Mouse (Mus musculus): Measurements from ENCODE around the gene Gm27021. TPM values are rescaled to one million over a fixed set of nuclear protein-coding genes. Genes with fewer than 3 reads are reported as not detected.

Gm27021 gene
- total and polyA plus RNA-seq, 3 experiments = 0.21 to 0.54 TPM; not detected in 1

DNA sequence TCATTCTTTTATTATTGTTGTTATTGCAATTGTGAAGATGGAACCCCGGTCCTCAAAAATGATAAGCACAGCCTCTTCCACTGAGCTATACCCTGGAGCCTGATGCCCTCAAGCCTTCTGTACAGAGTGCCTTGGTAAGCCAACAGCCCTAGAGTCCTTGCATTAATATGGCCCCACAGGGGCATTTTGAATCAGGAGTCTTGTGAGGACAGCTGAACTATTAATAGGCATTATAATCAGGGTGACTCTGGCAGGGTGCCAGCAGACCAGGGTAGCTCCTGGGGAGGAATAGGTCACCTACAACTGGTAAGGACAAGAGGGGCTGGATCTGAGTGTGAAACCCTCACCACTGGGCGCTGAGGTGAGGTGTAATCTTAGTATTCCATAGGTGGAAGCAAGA, 78.0 kb downstream of the Gm27021 start:
- H3K27ac ChIP-seq (ENCODE audit: control insufficient read depth, low read depth, low read length) = 0 out of 2 replicates have a peak overlapping the region, but pooled peaks have one; percentile 0
- DNase-seq (ENCODE audit: low read depth, low spot score) = peak; percentile 53

DNA sequence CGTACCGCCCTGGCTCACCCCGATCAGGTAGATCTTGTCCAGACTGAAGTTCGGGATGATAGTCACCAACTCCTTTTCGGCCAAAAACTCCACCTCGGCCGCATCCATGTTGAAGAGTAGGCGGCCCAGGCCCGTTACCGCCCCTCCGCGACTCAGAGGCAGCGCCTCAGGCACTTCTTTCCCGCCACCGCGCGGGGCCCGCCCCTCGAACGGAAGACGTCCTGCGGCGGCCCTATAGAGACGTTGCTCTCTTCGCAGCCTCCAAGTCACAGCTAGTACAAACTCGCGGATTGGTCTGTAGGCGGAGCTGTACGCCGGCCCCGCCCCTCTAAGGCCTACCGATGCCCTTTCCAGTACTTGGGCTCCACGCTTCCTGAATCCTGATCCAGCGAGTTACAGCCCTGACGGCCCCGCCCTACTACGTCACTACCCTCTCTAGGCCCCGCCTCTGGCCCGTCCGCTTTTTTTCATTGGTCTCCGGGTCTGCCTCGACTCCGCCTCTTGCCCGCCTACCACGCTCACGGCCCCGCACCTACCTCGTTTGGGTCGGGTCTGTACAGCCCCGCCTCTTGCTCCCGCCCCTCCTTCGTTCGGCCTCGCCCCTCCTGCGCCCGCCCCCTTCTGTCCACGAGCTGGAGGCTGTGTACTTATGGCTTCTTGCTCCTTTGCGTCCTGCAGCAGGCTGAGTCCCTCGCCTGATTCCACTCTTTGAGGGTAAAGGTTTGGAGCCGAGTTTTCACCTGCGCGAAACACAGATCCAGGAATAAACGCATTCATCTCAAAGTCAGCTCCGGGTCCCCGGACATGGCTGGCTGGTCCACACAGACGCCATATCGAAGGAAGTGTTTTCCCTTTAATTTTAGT, 78.7 kb downstream of the Gm27021 start, which contains the start of gene Gins2:
Gins2 (minus strand) TSS at position 397 of the 864 bp plus-strand sequence.
- Histone ChIP-seq H3K27ac (ENCODE audit: control insufficient read depth, low read depth, low read length) (peak within 1 kb of the TSS; percentile 32), H3K4me1 (ENCODE audit: control insufficient read depth in 1 of 2, insufficient read depth in 2 of 2, low read length in 2 of 2) (peaks cover 3 to 10% of the 10 kb centered on the region in 2 experiments; a peak in 3 of 4 replicates), H3K9ac (ENCODE audit: control insufficient read depth, low read depth, low read length, poor library complexity, severe bottlenecking) (peak within 1 kb of the TSS; percentile 91), H3K36me3 (ENCODE audit: control insufficient read depth in 1 of 2, insufficient read depth in 2 of 2, low read length in 2 of 2) (peaks cover 0 to 6% of the 10 kb centered on the region in 2 experiments; a peak in 1 of 4 replicates), H3K79me2 (ENCODE audit: control insufficient read depth, insufficient read depth, low read length, poor library complexity) (peaks cover 10% of the 10 kb centered on the region), H3K27me3 (ENCODE audit: control insufficient read depth in 1 of 2, insufficient read depth in 2 of 2, low read length in 2 of 2) (no peaks in the 10 kb centered on the region), H3K9me3 (replicated peaks; ENCODE audit: insufficient read depth, low read length) (no peaks in the 10 kb centered on the region), H3K4me3 (ENCODE audit: control insufficient read depth in 1 of 2, insufficient read depth in 1 of 2, low read depth in 2 of 2, low read length in 2 of 2) (peak within 1 kb of the TSS; percentile 89 to 90)
- DNase-seq (ENCODE audit: low read depth, low spot score) = peak; percentile 99
- TF ChIP-seq MYB (IDR thresholded peaks at IDR 0.05; ENCODE audit: low read depth, low read length) (no peak), TAL1 (IDR thresholded peaks at IDR 0.05; ENCODE audit: low read length) (no peak), MAX (IDR thresholded peaks at IDR 0.05; ENCODE audit: low read length) (peak; percentile 77), SIN3A (IDR thresholded peaks at IDR 0.05; ENCODE audit: low read length) (peak; percentile 66), GABPA (IDR thresholded peaks at IDR 0.05; ENCODE audit: low read depth, low read length) (peak; percentile 95; the same call in 1 of the 2 replicates), ELF1 (IDR thresholded peaks at IDR 0.05; ENCODE audit: low read depth, low read length) (peak; percentile 94), CTCF (IDR thresholded peaks at IDR 0.05 in 2 of 3, conservative IDR thresholded peaks at IDR 0.05 in 1 of 3; ENCODE audit: control insufficient read depth in 1 of 3, insufficient read depth in 1 of 3, low read depth in 2 of 3, low read length in 3 of 3, poor library complexity in 1 of 3, severe bottlenecking in 1 of 3) (no peak), NELFE (IDR thresholded peaks at IDR 0.05; ENCODE audit: low read depth, low read length) (peak; percentile 60), EP300 (IDR thresholded peaks at IDR 0.05; ENCODE audit: low read depth in 1 of 2, low read length in 2 of 2) (no peak), USF1 (IDR thresholded peaks at IDR 0.05; ENCODE audit: low read depth, low read length) (0 out of 2 replicates have a peak, but pooled peaks have one; percentile 34), RCOR1 (IDR thresholded peaks at IDR 0.05; ENCODE audit: low read depth, low read length) (no peak), POLR2A (IDR thresholded peaks at IDR 0.05; ENCODE audit: control insufficient read depth in 1 of 2, insufficient read depth in 1 of 2, low read depth in 1 of 2, low read length in 2 of 2, poor library complexity in 1 of 2) (peak; percentile 58 to 62; a peak in 3 of 4 replicates), JUND (IDR thresholded peaks at IDR 0.05; ENCODE audit: low read depth, low read length) (no peak), MXI1 (IDR thresholded peaks at IDR 0.05; ENCODE audit: low read depth, low read length) (peak; percentile 84), POLR2AphosphoS5 (IDR thresholded peaks at IDR 0.05; ENCODE audit: borderline replicate concordance, low read depth, low read length) (no peak), MAZ (IDR thresholded peaks at IDR 0.05; ENCODE audit: low read depth, low read length) (peak; percentile 65; the same call in 1 of the 2 replicates), E2F4 (IDR thresholded peaks at IDR 0.05; ENCODE audit: borderline replicate concordance, low read depth, low read length) (peak; percentile 99), NRF1 (IDR thresholded peaks at IDR 0.05; ENCODE audit: insufficient read depth, low read depth, low read length, poor library complexity, severe bottlenecking) (peak; percentile 32; the same call in 1 of the 2 replicates), POLR2AphosphoS2 (IDR thresholded peaks at IDR 0.05; ENCODE audit: low read length) (no peak; the same call in 1 of the 2 replicates), ZNF384 (IDR thresholded peaks at IDR 0.05; ENCODE audit: low read depth, low read length) (0 out of 2 replicates have a peak, but pooled peaks have one; percentile 38), RAD21 (IDR thresholded peaks at IDR 0.05; ENCODE audit: low read depth, low read length) (no peak), MYC (IDR thresholded peaks at IDR 0.05; ENCODE audit: low read depth, low read length) (peak; percentile 49; the same call in 1 of the 2 replicates), HCFC1 (IDR thresholded peaks at IDR 0.05; ENCODE audit: low read depth, low read length) (peak; percentile 89), MAFK (IDR thresholded peaks at IDR 0.05; ENCODE audit: borderline replicate concordance, low read depth, low read length) (no peak), CHD1 (IDR thresholded peaks at IDR 0.05; ENCODE audit: low read depth, low read length) (no peak), GATA1 (IDR thresholded peaks at IDR 0.05; ENCODE audit: low read depth, low read length) (no peak)

More for the DNA sequence above, 78.0 kb downstream of the Gm27021 start:
- Histone ChIP-seq H3K4me3 (ENCODE audit: control insufficient read depth in 1 of 2, insufficient read depth in 1 of 2, low read depth in 2 of 2, low read length in 2 of 2) (peak overlapping the region; percentile 61 to 89), H3K4me1 (ENCODE audit: control insufficient read depth in 1 of 2, insufficient read depth in 2 of 2, low read length in 2 of 2) (peaks cover 3 to 10% of the 10 kb centered on the region in 2 experiments; a peak in 3 of 4 replicates), H3K9ac (ENCODE audit: control insufficient read depth, low read depth, low read length, poor library complexity, severe bottlenecking) (peak overlapping the region; percentile 56), H3K9me3 (replicated peaks; ENCODE audit: insufficient read depth, low read length) (no peaks in the 10 kb centered on the region), H3K27me3 (ENCODE audit: control insufficient read depth in 1 of 2, insufficient read depth in 2 of 2, low read length in 2 of 2) (no peaks in the 10 kb centered on the region), H3K79me2 (ENCODE audit: control insufficient read depth, insufficient read depth, low read length, poor library complexity) (peaks cover 10% of the 10 kb centered on the region), H3K36me3 (ENCODE audit: control insufficient read depth in 1 of 2, insufficient read depth in 2 of 2, low read length in 2 of 2) (peaks cover 0 to 6% of the 10 kb centered on the region in 2 experiments; a peak in 1 of 4 replicates)
- TF ChIP-seq ZMIZ1 (IDR thresholded peaks at IDR 0.05; ENCODE audit: low read depth, low read length) = peak; percentile 13; the same call in 1 of the 2 replicates
- no peak for TF ChIP-seq ZC3H11A (IDR thresholded peaks at IDR 0.05; ENCODE audit: low read depth, low read length)
- no peak for TF ChIP-seq MYB (IDR thresholded peaks at IDR 0.05; ENCODE audit: low read depth, low read length)
- no peak for TF ChIP-seq POLR2AphosphoS2 (IDR thresholded peaks at IDR 0.05; ENCODE audit: low read length)
- TF ChIP-seq TBP (IDR thresholded peaks at IDR 0.05; ENCODE audit: low read depth, low read length) = 0 out of 2 replicates have a peak, but pooled peaks have one; percentile 32
- no peak for TF ChIP-seq ZNF384 (IDR thresholded peaks at IDR 0.05; ENCODE audit: low read depth, low read length)
- TF ChIP-seq JUND (IDR thresholded peaks at IDR 0.05; ENCODE audit: low read depth, low read length) = no peak
- TF ChIP-seq CHD2 (IDR thresholded peaks at IDR 0.05; ENCODE audit: low read length) = no peak
- TF ChIP-seq GABPA (IDR thresholded peaks at IDR 0.05; ENCODE audit: low read depth, low read length) = no peak
- no peak; the same call in 1 of the 2 replicates for TF ChIP-seq SIN3A (IDR thresholded peaks at IDR 0.05; ENCODE audit: low read length)

Data from MEL (cell line).